23 mouse cellular contexts compared by ENCODE assay signal in the genomic region with DNA sequence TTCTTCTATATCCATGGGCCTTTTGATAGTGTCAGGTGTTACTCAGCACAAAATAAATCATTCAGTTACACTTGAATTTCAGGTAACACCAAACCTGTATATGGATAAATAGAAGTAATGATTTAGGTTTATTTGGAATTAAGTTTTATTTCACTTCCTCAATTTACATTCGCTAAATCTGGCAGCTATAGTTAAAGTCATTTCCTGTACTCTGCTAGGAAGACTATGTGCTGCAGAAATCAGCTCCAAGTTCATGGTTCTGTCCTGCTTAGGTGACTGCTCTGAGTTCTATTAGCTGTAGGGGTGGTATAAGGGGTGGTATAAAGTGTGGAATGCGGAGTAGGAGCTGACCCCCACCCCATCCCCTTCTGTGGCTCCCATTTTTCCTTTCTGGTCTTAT.
DNase-seq lines count a peak whose midpoint lies in the region; ATAC-seq lines count a peak whose summit lies in the region.
"Had no signal": no experiment of that assay in that cellular context is flagged by ENCODE, and none has a peak within 500 bp of the region (broad histone marks: within the 10 kb centered on the region; RNA-seq: fewer than 3 reads in every experiment).

No protein-coding gene starts in this region.

- DNase-seq in splenic B cell, adult 2 months (ENCODE audit: low read depth, low spot score) = peak; percentile 25
- DNase-seq in thymus, postnatal 14 days = no peak
- no peak for DNase-seq in kidney, adult 8-10 months
- DNase-seq in adrenal gland, postnatal 10 days = no peak
- DNase-seq in gastrocnemius, postnatal 4 days (ENCODE audit: low spot score in 2 of 2) = no peak
- DNase-seq: adrenal gland, adult 2 months; adrenal gland, postnatal 14 days; adrenal gland, postnatal 36 days; cerebellum, adult 11 months; cerebellum, adult 18-20 months; cerebellum, adult 8-10 months; cerebellum, adult 9-11 months; cerebellum, postnatal 25 days; embryo, embryonic 11 days had no signal

- ATAC-seq in common myeloid progenitor, adult 5-6 weeks (replicated peaks; ENCODE audit: low read depth, poor library complexity, severe bottlenecking) = peak; percentile 77
- ATAC-seq in hematopoietic stem cell, adult 5-6 weeks (replicated peaks in 1 of 2; ENCODE audit: insufficient read depth in 1 of 2, low FRiP score in 2 of 2, low TSS enrichment in 1 of 2, low read depth in 1 of 2, poor library complexity in 2 of 2, severe bottlenecking in 2 of 2) = peak; percentile 36 to 73; a peak in 3 of 4 replicates
- ATAC-seq in megakaryocyte, adult 5-6 weeks (ENCODE audit: poor library complexity, severe bottlenecking) = peak; percentile 81
- ATAC-seq: forebrain, embryonic 14.5 days; forebrain, embryonic 16.5 days had no signal

- H3K36me3 ChIP-seq in splenic B cell, adult 2 months (ENCODE audit: control insufficient read depth, insufficient read depth, low read length, poor library complexity, severe bottlenecking) = no peaks in the 10 kb centered on the region
- H3K36me3 ChIP-seq: embryonic facial prominence, embryonic 13.5 days; embryonic facial prominence, embryonic 15.5 days; forebrain, embryonic 10.5 days; forebrain, embryonic 12.5 days had no signal

- no peaks in the 10 kb centered on the region for H3K27me3 ChIP-seq in splenic B cell, adult 2 months (ENCODE audit: control insufficient read depth, insufficient read depth, low read length, poor library complexity, severe bottlenecking)
- H3K27me3 ChIP-seq: embryonic facial prominence, embryonic 13.5 days; embryonic facial prominence, embryonic 15.5 days; forebrain, embryonic 12.5 days had no signal
